Mouse (Mus musculus) embryonic fibroblast, embryonic 13.5 days (primary cell): ENCODE measurements around the gene D630039A03Rik.

Source experiments
- CTCF ChIP-seq: IDR thresholded peaks from 2 replicates; pipeline ENCODE4 v1.5.1; 2011; ENCODE audit warnings: mild to moderate bottlenecking, control low read depth, low read length, moderate library complexity, borderline replicate concordance; ENCODE audit not compliant: insufficient read depth
- POLR2A ChIP-seq: IDR thresholded peaks from 2 replicates; pipeline ENCODE4 v1.6.1; 2011; ENCODE audit warnings: low read depth, mild to moderate bottlenecking, control low read depth, low read length, moderate library complexity

- TF ChIP-seq CTCF = no peak
- no peak for TF ChIP-seq POLR2A
These were observed 3.7 kb upstream of the D630039A03Rik start for GRCm38 (mm10) chr4:57919494-57920423.
